Comparison of ENCODE assay signal across 23 mouse cellular contexts in genomic region chr11:77449224-77449623, GRCm38 (mm10). TPM values are rescaled to one million over a fixed set of nuclear protein-coding genes. Genes with fewer than 3 reads are reported as not detected.
"Had no signal": no experiment of that assay in that cellular context is flagged by ENCODE, and none has a peak within 500 bp of the region (broad histone marks: within the 10 kb centered on the region; RNA-seq: fewer than 3 reads in every experiment).

No protein-coding gene starts in this region.

- ATAC-seq: liver, postnatal 0 days; midbrain, embryonic 13.5 days; midbrain, embryonic 15.5 days had no signal

- H3K9ac ChIP-seq: liver, postnatal 0 days; lung, embryonic 15.5 days; midbrain, embryonic 13.5 days; midbrain, embryonic 15.5 days; neural tube, embryonic 12.5 days had no signal

- H3K9me3 ChIP-seq: lung, embryonic 15.5 days; megakaryocyte, embryonic 14.5 days; midbrain, embryonic 13.5 days; midbrain, embryonic 15.5 days; neural tube, embryonic 12.5 days had no signal

- H3K4me2 ChIP-seq: lung, embryonic 15.5 days; midbrain, embryonic 11.5 days; midbrain, embryonic 13.5 days; midbrain, embryonic 15.5 days; neural tube, embryonic 12.5 days had no signal

- H3K27me3 ChIP-seq: lung, embryonic 15.5 days; megakaryocyte, embryonic 14.5 days; midbrain, embryonic 13.5 days; midbrain, embryonic 15.5 days; neural tube, embryonic 12.5 days had no signal

- H3K27ac ChIP-seq: lung, embryonic 15.5 days; macrophage; midbrain, embryonic 13.5 days; midbrain, embryonic 15.5 days; neural tube, embryonic 12.5 days had no signal

- H3K4me1 ChIP-seq: midbrain, embryonic 13.5 days; midbrain, embryonic 15.5 days; neural tube, embryonic 12.5 days had no signal

- DNase-seq: liver, postnatal 0 days; lung, adult 2 months; lung, postnatal 10 days; lung, postnatal 36 days; retina, postnatal 1 day; right cerebral cortex, adult 18-20 months; right cerebral cortex, postnatal 25 days; right cerebral cortex, postnatal 4 days; spleen, adult 18-20 months; thymus, adult 18-20 months; thymus, postnatal 14 days; thymus, postnatal 36 days had no signal

- H3K4me3 ChIP-seq: lung, embryonic 15.5 days; megakaryocyte, embryonic 14.5 days; midbrain, embryonic 13.5 days; midbrain, embryonic 15.5 days; neural tube, embryonic 12.5 days had no signal

RNA-seq across cellular contexts. Expression of gene Coro6, which starts 13.0 kb away (rescaled TPM):
- total RNA-seq: megakaryocyte progenitor cell, adult 5-6 weeks had no signal
- polyA plus RNA-seq: macrophage; midbrain, embryonic 11.5 days; midbrain, embryonic 13.5 days; thymus, postnatal 0 days had no signal

RNA-seq across cellular contexts. Expression of gene Ankrd13b, which starts 40.3 kb away (rescaled TPM):
- total RNA-seq: monocyte, adult 5-6 weeks; neutrophil, adult 5-6 weeks had no signal
